Mouse (Mus musculus): Measurements from ENCODE around the gene Gm11084.
"Not testable (repeated sequence)": the region's sequence is repeated elsewhere in the genome, so short reads cannot be mapped to it uniquely, and the experiment has no call there.

Gene Gm11084

DNA sequence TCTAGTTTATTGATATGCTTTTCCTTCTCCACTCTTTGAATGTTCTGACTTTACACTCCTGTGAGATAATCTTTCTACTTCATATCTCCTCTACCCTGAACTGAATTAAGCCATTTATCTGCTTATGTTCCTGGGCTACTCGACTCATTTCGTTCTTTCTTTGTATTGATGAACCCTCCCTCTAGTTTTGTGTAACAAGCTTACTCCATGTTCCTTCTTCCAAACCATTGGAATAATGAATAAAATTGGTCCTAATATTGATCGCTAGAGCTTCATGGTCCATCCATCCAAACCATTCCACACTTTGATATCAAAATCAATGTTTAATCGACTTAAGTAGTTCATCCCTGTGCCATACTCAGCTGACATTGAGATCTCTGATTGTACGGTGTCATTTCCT is at the start of gene Gm11084:
Gene Gm11084 (minus strand): TSS at position 101 of the 400 bp plus-strand sequence.
- no peak for DNase-seq (ENCODE audit: low spot score)

DNA sequence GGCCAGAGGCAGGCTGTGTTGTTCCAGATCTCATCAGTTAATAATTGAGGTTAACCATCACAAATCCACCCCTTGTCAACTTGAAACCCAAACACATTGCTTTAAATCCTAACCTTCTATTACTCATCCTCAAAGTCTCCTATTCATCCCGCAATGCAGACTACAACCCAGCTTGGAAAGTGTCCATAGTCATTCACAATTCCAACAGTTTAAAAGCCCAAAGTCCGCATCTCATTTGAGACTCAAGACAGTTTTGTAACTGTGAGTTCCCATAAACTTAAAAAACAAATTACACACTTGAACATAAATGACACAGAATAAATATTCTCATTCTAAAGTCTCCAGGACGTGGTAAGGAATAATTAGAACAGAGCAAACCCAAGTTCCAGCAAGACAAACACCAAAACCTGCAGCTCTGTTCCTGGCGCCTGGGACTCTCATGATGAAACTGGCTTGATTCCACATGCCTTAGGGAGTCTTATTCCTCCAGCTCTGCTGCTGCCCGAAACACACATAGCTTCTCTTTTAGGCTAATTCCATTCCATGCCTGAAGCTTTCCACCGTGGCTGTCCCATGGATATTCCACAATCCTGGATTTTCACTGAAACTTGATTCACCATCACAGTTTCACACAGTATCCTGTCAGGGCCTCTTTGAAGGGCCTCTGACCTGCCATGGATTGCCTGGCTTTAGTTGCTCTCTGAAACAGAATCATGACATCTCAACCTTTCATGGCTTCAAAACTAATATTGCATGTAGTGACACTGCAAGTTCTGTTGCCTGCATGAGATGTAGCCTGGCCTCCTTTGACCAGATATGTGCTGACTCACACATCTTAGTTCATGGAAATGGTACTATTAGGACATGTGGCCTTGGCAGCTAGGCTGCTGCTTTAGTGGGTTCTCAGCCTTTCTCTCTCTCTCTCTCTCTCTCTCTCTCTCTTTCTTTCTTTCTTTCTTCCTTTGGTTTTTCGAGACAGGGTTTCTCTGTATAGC is 44.8 kb upstream of the Gm11084 start:
- no peak for DNase-seq (ENCODE audit: low spot score)

DNA sequence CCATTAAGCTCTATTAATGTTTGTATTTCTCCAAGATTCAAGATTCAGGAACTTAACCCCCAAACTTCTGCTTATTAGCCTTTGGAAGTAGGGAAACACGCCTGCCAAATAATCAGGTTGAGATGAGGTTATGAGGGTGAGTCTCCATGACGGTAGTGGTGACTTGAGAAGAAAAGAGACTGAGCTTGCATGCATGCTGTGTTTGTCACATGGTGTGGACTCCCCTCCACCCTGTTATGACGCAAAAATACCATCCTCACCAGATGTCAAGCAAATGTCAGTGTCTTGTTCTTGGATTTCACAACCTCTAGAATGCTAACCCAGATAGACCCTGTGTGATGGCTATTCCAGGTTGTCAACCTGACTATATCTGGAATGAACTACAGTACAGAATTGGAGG is 43.3 kb upstream of the Gm11084 start:
- no peak for DNase-seq (ENCODE audit: low spot score)

DNA sequence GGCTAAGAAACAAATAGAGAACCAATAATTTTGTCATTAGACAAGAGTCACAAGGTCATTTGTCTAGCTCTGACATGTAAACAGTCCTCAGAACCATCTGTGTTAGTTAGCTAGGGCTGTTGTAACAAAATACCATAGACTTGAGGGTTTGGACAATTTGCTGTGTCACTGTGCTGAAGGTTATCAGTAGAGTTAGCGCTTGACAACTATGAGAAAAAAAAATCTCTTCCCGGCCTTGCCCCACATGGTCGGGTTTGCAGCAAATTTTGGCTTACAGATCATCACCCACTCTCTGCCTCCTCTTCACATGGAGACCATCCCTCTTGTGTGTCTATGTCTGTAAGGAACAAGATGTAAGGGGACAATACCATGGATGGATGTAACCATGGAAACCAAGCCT is 41.5 kb upstream of the Gm11084 start:
- DNase-seq (ENCODE audit: low spot score), result no peak

DNA sequence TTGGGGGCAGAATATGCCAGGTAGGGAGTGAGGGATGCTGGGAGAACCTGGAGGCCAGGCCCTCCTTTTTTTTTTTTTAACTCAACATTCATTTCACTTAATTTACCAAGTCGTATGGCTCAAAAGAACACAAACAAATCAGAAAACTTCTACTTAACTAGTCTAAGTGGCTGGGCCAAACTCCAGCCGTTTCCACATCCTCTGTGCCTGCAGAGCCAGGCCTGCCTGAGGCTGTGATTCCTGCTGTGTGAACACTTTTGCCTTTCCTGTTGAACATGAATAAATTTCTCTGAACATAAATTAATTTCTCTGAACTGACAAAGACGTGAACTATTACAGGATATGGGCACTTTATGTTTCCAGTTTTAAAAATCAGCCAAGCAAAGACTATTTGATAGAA is 40.6 kb upstream of the Gm11084 start:
- no peak for DNase-seq (ENCODE audit: low spot score)

DNA sequence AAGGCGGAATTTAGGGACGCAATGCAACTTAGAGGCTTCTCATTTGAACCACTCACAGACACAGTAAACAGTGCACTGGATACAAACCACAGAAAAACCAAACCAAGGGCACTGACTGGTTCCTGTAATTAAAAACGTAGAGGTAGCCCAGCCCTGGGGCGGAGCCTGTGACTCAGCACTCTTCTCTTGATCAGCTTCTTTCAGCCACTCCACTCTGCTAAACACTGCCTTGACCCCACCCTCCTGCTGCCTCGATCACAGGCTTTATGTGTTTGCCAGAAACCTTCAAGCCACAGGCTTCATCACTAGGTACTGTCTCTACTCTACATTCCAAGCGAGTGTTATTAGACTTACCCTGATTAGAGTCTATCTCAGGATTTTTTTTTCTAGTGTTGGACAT is 37.3 kb upstream of the Gm11084 start:
- no peak for DNase-seq (ENCODE audit: low spot score)

DNA sequence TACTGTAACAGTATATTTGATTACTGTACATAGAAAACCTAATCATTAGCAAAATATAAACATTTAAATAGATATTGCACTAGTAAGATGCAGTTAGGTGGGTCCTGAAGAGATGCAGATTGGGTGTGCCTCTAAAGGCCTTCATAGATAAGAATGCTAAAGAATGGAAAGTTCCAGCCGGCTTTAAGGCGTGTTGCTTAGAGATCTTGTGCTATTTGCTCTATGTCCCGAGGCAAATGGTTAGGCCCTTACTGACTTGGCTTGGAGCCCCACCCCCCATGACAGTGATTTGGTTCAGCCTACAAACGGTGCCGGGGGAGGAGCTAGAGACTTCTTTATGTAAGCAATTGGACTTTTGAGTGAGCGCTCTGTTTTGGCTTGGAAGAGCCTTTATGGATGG is 34.5 kb upstream of the Gm11084 start:
- no peak for DNase-seq (ENCODE audit: low spot score)

DNA sequence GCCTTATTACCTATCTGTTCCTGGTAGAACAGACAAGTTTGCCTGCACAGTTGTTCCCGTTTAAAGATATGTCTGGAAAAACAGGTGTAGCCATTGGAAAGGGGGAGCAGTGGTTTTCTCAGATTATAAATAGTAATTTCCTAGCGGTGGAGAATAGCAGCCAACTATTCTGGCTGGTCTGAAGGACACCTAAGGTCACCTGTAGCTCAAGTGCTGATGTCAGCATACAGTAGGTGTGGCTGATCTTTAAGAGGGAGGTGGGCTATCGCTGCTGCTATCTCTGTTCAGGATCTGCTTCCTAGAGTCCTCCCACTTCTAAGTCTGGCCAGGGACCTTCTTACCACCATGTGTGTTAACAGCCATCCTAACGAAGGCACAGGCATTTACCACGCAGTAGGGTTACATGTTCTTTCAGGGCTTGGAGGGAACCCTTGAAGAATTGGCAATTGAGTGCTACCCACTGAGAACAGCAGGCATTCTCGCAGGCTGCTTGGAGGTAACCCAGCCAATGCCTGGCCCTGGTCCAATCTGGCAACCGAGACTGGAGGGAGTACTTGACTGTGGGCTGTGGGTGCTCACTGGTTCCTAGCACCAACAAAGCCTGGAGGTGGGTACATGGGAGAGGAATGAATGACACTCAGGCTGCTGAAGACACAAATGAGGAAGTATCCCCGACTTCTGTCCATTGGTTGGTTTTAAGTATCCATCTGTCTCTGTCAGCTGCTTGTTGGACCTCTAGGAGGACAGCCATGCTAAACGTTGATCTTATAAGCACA is 33.0 kb upstream of the Gm11084 start:
- no peak for DNase-seq (ENCODE audit: low spot score)

DNA sequence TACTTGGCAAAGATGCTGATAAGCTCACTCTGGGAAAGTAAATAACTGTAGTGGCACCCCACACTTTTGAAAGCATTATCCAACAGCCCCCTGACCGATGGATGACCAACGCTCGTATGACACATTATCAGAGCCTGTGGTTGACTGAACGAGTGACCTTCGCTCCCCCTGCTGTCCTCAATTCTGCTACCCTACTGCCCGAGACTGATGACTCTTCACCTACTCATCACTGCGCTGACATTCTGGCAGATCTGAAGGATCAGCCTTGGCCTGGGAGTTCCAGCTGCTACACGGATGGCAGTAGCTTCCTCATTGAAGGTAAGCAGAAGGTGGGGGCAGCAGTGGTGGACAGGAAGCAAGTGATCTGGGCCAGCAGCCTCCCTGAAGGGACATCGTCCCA is 27.5 kb upstream of the Gm11084 start:
- not testable (repeated sequence) for DNase-seq (ENCODE audit: low spot score)

DNA sequence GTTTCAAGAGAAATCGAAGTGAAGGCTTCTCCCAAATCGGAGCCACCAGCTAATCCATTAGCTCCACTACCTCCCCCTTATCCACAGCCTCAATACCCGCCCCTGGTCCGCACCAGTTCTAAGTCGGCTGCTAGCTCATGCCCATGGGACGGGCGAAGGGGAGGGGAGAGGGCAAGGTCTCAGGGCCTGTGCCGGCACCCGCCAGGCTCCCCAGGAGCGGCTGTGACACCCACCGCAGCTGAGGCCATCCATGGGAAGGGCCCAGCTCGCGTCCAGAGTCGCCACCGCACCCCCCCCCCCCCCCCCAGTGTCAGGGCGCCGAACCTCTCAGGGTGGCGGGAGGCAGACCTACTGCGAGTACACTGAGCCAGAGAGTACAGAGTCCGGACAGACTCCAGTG is 26.1 kb upstream of the Gm11084 start:
- no peak for DNase-seq (ENCODE audit: low spot score)

DNA sequence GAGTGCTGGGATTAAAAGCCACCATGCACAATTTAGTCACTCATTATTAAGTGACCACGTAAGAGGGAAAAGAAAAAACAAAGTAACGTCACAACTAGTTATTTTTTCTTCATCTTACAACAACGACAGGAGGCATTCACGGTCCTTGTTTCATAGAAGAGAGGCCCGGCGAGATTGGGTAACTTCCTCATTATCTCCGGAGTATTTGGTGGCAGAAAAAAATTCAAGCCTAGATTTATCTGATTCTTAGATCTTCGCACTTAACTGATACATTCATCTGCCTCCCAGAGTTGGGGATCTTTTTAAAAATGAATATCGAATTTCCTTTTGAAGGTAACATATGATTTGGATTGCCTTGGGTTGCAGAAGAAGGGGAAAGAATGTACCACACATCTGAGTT is 21.0 kb upstream of the Gm11084 start:
- no peak for DNase-seq (ENCODE audit: low spot score)

DNA sequence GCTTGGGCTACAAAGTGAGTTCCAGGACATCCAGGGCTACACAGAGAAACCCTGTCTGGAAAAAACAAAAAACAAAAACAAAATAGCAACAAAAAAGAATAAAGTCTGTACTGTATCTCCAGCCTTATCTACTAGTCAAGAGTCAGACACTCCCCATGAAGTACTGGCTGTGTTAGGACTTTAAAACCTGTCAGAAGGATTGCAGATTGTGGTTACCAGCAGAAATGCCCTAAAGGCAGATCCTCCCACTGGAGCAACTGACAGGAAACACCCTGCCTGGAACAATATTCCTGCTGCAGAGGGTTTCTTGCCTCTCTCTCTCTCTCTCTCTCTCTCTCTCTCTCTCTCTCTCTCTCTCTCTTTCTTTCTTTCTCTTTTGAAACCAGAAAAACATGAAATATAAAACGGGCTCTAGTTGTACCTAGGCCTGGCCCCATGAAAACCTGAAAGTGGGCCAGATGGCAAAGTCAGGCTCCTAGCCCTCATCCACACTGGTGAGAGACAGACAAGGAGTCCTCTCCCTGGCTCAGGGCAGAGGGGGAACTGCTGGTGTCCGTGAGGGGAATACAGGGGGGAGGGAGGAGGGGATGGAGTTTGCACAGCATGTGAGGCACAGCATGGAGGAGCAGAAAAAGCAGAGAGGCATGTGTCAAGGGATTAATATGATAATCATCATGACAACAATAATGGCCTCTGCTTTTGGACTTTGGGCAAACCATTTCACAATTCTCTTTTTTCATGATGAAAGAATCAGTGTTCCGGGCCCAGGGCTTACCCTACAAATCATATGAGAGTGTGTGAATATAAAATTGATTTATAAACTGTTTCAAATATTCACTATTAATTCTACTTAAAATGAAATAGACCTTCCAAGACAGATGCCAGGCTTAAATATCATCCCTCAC is 19.3 kb upstream of the Gm11084 start:
- no peak for DNase-seq (ENCODE audit: low spot score)

DNA sequence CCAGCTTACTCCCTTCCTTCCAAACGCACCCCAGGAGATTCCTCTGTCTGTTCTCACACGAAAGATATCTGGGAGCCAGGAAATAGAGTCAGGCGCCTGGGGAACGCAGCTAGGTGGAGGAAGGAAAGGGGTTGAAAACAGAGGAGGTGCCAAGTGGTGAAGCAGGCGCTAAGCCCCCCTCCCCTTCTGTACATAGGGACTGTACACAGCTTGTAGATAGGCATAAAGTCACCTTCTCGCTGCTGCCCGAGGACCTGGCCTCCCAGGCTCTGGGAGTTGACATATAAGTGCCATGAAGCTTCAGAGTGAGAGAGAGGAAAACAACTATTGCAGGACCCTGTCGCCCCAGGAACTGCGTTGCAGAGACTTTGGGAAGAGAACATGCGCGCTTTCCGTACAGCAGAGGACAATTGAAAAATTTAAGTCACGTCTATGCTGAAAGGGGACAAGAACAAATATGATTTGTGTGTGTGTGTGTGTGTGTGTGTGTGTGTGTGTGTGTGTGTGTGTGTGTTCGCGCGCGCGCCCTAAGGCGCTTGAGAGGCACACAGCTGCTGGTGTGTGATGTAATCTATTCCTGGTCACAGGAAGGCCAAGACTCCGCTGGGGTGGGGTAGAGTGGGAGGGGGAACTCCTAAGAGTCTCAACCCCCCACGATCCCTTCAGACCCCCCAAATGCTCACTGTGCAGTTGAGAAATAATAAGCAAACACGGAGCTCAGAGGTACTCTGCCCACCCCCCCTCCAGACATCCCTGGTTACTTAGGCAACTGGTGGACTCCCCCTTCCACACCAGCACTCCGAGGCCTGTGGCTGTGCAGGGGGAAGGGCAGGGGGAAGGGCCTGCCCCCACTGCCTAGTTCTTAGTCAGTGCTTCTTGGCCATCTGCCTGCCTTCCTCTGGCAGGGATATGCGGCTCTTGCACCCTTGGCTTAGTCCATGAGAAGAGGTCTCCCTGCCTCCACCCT is 17.5 kb upstream of the Gm11084 start:
- peak; percentile 75 for DNase-seq (ENCODE audit: low spot score)

DNA sequence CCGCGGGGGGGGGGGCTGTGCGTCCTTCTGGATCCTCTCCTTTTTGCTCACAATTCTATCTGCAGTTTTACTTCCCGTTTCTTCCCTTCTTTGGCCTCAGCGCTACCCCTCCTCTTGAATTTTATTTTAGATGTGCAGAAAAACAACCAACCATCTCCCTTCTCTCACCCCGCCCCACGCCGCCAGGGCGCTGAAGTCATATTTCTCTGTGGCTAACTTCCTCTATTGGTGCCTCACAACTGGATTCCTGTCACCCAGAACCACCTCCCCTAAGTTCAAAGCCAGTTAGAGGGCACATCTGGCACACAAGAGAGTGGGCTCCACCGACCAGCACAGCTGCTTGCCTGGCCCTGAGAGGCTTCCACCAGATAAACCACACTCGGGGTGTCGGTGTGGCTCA is 16.5 kb upstream of the Gm11084 start:
- no peak for DNase-seq (ENCODE audit: low spot score)

DNA sequence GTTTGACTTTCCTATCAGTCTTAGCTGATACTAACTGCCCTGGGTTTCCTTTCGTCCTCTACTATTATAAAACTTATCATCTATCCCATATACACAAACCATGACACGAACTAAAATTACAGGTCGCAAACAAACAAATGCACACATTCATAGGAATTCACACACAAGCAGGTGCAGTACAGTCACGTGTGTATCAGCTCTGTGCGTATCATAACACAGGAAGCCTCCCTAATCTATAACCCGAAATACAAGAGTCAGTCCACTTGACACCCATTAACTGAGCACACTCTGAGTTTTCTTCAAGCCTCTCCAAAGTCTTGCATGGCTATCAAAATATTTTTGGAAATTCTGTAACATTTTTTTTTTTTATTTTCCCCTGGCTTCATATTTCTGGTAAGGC is 15.9 kb upstream of the Gm11084 start:
- no peak for DNase-seq (ENCODE audit: low spot score)

DNA sequence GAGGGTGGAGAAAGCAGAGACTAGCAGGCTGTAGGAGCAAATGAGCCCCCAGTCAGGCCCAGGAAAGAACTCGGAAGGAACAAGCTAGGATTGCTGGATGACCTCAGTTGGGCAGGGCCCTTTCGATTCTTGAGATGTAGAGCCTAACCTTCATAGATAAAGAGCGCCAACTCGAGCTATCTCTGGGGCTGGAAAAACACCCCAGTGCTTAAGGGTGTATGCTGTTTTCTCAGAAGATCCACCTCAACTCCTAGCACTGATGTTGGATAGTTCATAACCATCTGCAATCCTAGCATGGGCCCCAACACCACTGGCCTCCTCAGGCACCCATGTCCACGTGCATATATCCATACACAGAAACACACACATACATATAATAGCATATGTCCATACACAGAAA is 15.5 kb upstream of the Gm11084 start:
- DNase-seq (ENCODE audit: low spot score), result no peak

DNA sequence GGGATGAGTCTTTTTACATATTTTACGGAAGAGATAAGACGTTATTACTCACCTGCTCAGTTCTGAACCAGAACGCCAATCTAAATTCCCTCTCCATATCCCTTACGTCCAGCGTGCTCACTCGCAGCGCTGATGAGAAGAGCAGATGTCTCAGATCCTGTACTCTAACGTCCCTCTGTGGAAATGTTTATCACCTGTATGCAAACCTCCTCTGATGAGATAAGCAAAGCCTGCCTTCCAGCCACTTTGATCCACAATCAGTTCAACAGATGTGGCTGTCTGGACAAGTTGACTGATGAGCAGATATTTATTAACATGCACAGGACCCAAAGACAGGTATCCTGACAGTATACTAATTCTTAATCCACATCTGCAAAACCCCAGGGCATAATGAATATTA is 13.7 kb upstream of the Gm11084 start:
- no peak for DNase-seq (ENCODE audit: low spot score)

DNA sequence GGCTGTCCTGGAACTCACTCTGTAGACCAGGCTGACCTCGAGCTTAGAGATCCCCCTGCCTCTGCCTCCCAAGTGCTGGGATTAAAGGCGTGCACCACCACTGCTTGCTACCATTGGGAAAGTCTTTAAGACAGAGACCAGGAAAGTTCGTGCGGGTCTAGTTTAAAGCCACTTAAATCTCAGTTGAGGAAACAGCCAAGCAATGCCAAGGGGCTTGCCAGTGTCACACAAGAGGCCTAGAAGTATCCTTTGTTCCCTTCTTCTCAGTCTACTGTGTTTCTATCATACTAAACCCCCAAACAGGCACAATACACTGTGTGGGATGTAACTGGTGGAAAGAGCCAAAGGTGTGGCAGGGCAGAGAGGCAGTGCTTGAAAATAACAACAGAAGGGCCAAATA is 11.1 kb upstream of the Gm11084 start:
- no peak for DNase-seq (ENCODE audit: low spot score)

DNA sequence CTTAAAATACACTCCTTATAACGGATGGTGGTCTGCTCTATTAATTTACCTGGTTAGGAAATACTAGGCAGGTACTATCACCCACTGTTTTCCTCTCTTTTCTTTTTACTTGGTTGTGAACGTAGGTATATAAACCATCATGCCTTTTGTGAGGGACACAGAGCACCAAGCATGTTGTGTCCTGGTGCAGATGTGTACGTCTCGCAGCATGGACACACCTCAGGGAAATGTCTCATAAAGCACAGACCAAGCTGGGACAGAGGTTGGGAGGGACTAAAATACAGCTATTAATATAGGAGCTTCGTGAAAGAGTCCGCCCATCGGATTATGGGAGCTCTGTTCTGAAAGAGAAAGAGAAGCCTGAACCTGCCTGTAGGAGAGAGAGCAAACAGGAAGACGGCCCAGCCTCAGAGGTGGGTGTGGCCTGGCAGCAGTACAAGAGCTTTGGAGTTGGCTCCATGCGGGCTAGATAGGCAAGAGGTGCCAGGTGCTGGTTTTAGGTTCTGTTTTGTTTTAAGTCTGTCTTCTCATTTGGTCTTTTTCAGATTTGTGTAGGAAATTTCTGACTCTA is 10.4 kb upstream of the Gm11084 start:
- DNase-seq (ENCODE audit: low spot score), result peak; percentile 50

DNA sequence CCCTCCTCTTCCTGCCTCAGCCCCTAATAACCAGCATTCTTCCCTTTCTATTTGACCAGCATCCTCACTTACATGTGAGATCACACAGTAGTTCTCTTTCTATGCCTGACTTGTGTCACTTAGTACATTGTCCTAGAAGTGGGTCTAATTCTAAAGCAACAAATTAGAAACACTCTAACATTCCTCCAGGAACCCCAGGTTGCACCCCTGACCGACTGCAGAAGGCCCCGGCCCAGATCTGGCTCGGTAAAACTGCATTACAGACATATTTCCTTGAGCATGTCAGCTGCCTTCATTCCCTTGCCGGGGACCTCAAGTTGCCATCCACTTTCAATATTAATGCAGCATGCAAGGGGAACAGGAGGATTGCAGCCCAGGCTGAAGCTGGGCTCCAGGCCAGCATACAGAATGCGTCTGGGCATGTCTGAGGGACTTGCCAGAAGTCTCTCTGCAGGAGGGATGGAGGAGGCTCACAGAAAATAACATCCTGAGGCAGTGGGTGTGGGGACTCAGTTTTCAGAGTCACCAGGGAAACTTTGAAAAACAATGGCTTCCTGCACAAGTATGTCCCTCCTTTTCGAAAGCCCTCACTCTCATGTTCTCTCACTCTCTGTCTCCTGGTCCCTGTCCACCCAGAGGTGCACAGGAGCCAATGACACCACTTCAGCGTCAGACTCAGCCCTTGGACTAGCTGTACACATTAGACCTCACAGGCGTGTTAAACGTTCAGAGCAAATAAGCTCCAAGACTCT is 9.0 kb upstream of the Gm11084 start:
- DNase-seq (ENCODE audit: low spot score), result peak; percentile 52

All from urinary bladder, postnatal 25 days (tissue).